Mouse (Mus musculus) kidney, postnatal 14 days (tissue): ENCODE measurements around the gene Supt6.
"Not testable (repeated sequence)": the region's sequence is repeated elsewhere in the genome, so short reads cannot be mapped to it uniquely, and the experiment has no call there.

Source experiments
- DNase-seq: peaks from one replicate; pipeline ENCODE4 v3.0.0; 2022; ENCODE audit warnings: mixed read lengths

Supt6 gene

DNA sequence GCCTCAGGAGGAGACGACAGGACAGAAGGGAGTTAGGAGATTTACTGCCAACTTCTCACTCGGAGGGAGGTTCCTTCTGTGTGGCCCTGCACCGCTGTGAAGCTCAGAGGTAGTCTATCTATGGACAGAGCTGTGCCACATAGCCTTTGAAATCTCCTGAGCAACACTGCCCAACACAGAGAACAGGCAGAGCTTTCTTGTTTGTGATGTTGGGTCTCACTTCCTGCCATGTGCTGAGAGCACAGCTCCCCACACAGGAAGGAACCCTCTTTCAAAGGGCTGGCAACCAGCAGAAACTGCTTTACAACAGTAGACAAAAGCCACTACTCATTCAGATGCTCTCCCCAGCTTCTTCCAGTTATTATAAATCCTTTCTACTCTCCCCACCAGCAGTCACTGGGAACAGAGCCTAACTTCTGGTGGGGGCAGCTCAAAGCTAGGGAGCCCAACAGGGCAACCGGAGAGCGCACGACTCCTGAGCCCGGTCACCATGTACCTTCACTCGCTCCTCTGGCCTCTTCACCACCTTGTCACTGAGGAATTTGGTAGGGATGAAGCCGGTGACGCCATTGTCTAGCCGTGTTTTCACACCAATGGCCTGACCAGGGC is 30.0 kb downstream of the Supt6 start:
- DNase-seq: no peak

- no peak for DNase-seq
Observed at GRCm38 (mm10) chr11:78213086-78213817, 32.5 kb downstream of the Supt6 start.

DNA sequence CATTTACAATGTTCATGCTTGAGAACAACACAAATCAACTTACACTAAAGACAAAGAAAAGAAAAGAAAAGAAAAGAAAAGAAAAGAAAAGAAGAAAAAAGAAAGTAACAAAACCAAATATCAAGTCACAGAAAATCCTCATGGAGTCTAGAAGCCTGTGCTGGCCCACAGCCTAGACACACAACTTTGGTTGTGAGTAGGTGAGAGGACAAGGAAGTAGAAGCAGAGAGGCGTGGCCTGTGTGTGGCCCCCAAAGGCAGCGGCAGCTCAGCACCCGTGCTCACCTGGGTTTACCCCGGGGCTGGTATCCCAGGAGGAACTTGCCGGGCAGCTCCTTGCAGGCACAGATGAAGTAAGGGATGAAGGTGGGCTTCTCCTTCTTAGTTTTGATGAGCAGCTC is 34.3 kb downstream of the Supt6 start:
- DNase-seq: no peak

DNA sequence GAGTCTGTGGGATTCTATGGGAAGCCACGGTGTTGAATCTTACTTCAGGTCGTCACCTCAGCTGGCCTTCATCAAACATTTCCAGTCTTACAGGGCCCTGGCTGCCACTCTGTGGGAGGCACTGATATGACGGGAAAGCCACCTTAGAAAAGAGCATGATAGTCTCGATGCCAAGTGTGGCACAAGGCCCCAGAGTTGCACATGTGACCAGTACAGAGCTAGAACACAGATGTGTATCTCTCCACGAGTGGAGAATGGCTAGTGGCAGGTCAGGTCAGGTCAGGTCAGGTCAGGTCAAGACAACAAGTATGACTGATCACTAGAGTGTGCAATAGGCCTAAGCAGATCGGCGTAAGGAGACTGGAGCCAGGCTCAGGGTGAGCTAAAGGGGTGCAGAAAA is 35.2 kb downstream of the Supt6 start:
- DNase-seq: no peak

- DNase-seq: no peak
Observed at GRCm38 (mm10) chr11:78209886-78210285, 35.9 kb downstream of the Supt6 start.

DNA sequence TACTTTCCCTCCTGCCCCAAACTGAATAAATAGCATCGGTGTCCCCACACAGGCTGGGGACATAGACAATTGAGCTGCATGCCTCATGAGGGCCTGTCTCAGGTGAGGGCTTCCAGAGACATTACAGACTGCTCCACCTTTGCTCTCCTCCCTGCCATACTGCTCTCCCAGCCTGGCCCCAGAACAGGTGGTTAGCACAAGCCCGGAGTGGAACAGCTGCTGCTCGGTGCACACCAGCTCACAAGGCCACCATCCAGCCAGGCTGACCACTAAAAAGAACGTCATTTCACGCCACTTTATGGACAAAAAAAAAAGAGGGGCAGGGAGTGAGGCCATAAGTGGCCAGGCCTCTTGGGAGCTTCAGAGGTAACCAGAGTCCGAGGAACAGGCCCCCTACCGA is 38.6 kb downstream of the Supt6 start:
- DNase-seq: no peak

- DNase-seq: no peak
Observed at GRCm38 (mm10) chr11:78205361-78206206, 40.2 kb downstream of the Supt6 start.

DNA sequence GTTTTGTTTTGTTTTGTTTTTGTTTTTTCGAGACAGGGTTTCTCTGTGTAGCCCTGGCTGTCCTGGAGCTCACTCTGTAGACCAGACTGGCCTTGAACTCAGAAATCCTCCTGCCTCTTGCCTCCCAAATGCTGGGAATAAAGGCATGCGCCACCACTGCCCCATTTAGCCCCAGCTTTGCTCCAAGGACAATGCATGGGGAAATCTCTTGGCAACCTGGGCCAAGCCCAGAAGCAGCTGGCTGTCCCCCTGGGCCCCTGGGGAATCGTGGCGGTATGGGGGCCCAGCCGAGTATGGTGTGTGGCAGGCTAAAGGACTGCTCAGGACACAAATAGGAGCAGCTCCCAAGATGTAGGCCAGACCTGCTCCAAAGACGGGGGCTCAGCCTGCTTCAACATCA is 41.5 kb downstream of the Supt6 start:
- no peak for DNase-seq

DNA sequence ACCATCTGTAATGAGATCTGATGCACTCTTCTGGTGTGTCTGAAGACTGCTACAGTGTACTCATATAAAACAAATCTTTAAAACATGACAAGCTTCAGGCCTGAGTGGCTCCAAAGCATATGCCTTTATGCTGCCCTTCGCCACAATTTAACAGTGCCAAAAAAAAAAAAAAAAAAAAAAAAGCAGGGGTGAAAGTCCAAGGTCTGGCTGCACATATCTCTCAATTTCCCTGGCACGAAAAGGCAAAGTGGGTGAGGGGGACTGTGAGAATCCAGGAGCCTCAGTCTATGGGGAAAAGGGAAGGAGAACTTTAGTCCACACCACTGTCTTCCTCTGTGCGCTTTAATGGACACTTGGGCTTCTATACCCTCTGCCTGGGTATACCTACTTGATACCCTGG is 43.4 kb downstream of the Supt6 start:
- DNase-seq: peak; percentile 33

DNA sequence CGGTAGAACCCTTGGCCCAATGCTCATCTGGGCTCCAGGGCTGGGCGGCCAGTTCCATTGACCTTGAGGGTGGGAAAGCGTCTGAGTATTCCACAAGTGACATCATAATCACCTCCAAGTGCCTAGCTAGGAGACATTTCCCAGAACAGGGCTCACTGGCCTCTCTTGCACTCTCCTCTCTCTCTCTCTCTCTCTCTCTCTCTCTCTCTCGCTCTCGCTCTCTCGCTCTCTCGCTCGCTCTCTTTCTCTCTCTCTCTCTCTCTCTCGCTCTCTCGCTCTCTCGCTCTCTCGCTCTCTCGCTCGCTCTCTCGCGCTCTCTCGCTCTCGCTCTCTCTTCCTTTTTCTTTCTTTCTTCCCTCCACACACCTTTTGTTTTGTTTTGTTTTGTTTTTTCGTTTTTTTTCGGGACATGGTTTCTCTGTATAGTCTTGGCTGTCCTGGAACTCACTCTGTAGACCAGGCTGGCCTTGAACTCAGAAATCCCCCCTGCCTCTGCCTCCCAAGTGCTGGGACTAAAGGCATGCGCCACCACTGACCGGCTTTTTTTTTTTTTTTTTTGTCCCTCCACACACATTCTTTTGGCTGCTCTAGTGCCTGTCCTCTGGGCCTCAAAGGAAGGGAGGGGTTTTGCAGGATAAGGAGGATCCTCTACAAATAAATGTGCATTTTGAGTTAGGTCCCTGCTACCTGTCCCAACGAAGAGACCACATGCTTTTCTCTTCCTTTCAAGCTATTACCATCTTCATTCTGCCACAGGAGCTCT is 50.5 kb downstream of the Supt6 start:
- no peak for DNase-seq

DNA sequence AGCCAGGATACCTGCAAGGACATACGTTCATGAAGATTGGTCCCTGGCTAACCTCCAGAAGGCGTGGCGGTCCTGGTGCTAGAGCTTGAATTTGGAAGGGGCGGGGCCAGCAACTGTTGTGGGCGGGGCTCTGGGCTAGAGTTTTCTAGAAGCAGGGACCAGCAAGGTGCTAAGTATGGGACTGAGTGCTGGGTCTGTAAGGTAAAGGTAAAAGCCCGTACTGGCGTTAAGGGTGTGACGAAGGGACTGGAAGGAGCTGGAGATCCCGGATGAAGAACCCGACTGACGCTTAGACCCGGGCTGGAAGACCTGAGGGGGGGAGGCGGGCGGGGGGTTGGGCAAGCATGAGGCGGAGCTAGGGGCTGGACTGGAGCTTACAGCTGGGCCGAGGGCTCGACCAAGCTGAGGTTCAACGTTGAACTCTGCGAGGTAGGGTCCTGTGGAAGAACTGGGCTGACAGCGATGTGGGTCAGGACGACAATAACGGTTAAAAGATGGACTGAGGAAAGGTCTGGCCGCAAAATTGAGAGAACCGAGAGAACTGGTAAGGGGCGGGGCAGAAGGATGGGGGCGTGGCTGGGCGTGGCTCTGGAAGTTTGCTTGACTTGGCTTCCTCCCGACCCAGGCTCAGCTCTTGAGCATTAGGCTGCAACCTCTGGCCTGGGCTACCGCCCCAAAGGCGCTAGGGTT is 51.2 kb downstream of the Supt6 start:
- peak; percentile 87 for DNase-seq

DNA sequence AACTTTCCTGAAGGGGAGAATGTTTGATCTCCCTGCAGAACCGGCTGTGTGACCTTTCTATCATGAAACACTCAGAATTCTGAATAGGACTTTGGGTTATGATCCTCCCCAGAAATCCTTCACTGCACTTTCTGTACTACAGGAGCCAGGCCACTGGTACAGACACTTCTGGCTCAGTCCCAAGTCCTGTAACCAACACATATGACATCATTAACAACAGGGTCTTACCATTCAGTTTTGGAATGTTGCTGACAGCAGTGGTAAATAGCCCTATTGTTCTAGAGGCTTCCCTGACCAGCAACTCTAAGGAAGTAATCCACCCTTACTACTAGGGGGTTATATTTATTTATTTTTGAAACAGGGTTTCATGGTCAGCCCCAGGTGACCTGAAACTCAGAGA is 52.7 kb downstream of the Supt6 start, which contains the start of gene Proca1:
Proca1 (plus strand) TSS at position 280 of the 400 bp plus-strand sequence.
- DNase-seq: peak; percentile 16

DNA sequence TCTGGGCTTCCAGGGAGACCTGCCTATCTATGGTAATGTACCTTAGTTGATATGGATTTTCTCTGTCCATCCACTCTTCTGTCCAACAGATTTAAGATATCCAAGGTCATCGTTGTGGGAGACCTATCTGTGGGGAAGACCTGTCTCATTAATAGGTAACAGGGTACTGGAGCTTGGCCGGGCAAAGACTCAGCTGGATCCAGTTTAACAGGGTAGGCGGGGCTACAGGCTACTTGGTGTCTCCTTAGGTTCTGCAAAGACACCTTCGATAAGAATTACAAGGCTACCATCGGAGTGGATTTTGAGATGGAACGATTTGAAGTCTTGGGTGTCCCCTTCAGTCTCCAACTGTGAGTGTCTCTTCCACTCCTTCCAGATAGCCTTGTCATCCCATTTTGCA is 55.7 kb downstream of the Supt6 start:
- DNase-seq: peak; percentile 83

GRCm38 (mm10) chr11:78189234-78190040 is 56.4 kb downstream of the Supt6 start:
- DNase-seq: peak; percentile 86

- DNase-seq: peak; percentile 89
Observed at GRCm38 (mm10) chr11:78188331-78189233, 57.2 kb downstream of the Supt6 start, which contains the start of gene Rab34. TSS of gene Rab34 (plus strand) at chr11:78188430.

DNA sequence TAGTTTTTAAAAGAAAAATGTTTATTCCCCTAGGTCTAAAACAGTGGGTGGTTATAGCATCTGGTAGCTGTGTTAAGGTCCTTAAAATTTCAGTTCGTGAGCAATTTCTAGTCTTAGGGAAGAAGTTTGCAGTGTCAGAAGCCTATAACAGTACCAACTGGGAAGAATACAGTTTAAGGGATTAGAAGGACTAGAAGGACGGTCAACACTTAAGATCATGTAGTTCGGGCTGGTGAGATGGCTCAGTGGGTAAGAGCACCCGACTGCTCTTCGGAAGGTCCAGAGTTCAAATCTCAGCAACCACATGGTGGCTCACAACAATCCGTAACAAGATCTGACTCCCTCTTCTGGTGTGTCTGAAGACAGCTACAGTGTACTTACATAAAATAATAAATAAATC is 61.1 kb downstream of the Supt6 start:
- DNase-seq: not testable (repeated sequence)

- DNase-seq: no peak
Observed at GRCm38 (mm10) chr11:78183884-78184514, 61.8 kb downstream of the Supt6 start.

- peak; percentile 88 for DNase-seq
Observed at GRCm38 (mm10) chr11:78182961-78183844, 62.6 kb downstream of the Supt6 start, which contains the start of gene Rpl23a. TSS of gene Rpl23a (minus strand) at chr11:78183584.
